Mouse (Mus musculus) forebrain, embryonic 14.5 days (tissue): ENCODE measurements around the gene Ccdc38. TPM values are rescaled to one million over a fixed set of nuclear protein-coding genes. Genes with fewer than 3 reads are reported as not detected.

ENCODE experiments used
- ATAC-seq: fragments of 200-750 bp; cut with Nextera tagmentation; 2 replicates; pipeline ENCODE4 v1.8.0; 2017; ENCODE audit warnings: mild to moderate bottlenecking, moderate library complexity
- DNase-seq: peaks from one replicate; pipeline ENCODE4 v3.0.0-alpha.2; 2015; ENCODE audit warnings: low spot score
- H3K27ac ChIP-seq: fragments of 300-500 bp; sonication (generic); 2 replicates; pipeline ENCODE4 v1.5.1; 2014; ENCODE audit warnings: low read depth, mild to moderate bottlenecking, control low read depth, low read length, moderate library complexity
- H3K27me3 ChIP-seq: fragments of 300-500 bp; sonication (generic); replicated peaks from 2 replicates; pipeline ENCODE4 v1.6.1; 2014; ENCODE audit warnings: low read length, control low read depth, mixed read lengths; ENCODE audit not compliant: control insufficient read depth, insufficient read depth
- H3K36me3 ChIP-seq: fragments of 300-500 bp; sonication (generic); 2 replicates; pipeline ENCODE4 v1.6.1; 2014; ENCODE audit warnings: low read length, control low read depth; ENCODE audit not compliant: control insufficient read depth, insufficient read depth
- H3K4me1 ChIP-seq: fragments of 300-500 bp; sonication (generic); 2 replicates; pipeline ENCODE4 v1.6.1; 2014; ENCODE audit warnings: antibody characterized with exemption, low read length, control low read depth; ENCODE audit not compliant: control insufficient read depth, insufficient read depth
- H3K4me2 ChIP-seq: fragments of 300-500 bp; sonication (generic); 2 replicates; pipeline ENCODE4 v1.6.1; 2014; ENCODE audit warnings: mild to moderate bottlenecking, control low read depth, low read length
- H3K4me3 ChIP-seq: fragments of 300-500 bp; sonication (generic); 2 replicates; pipeline ENCODE4 v1.5.1; 2014; ENCODE audit warnings: low read depth, low read length, control low read depth
- H3K9ac ChIP-seq: fragments of 300-500 bp; sonication (generic); 2 replicates; pipeline ENCODE4 v1.6.1; 2014; ENCODE audit warnings: mild to moderate bottlenecking, low read length, control low read depth, moderate library complexity
- H3K9me3 ChIP-seq: fragments of 300-500 bp; sonication (generic); replicated peaks from 2 replicates; pipeline ENCODE4 v1.6.1; 2016; ENCODE audit warnings: low read length, control low read depth, mixed read lengths; ENCODE audit not compliant: control insufficient read depth
- WGBS: fragments of 180-500 bp; shearing (Covaris S2); extraction: QIAGEN DNeasy Blood & Tissue Kit; methylation state at CpG from one replicate; pipeline ENCODE4 v1.1.7; 2014; 5-methylcytosine and 5-hydroxymethylcytosine counted together
- polyA plus RNA-seq: library from polyadenylated mRNA; unstranded; fragments of >200 nt; fragmentation: Nextera tagmentation; extraction: Ambion mirVana; gene quantifications from 2 replicates; pipeline ENCODE4 v1.2.1, GENCODE M21; 2014

Gene Ccdc38
- polyA plus RNA-seq, 1 experiment from 2014 or later, result 0.32 TPM

DNA sequence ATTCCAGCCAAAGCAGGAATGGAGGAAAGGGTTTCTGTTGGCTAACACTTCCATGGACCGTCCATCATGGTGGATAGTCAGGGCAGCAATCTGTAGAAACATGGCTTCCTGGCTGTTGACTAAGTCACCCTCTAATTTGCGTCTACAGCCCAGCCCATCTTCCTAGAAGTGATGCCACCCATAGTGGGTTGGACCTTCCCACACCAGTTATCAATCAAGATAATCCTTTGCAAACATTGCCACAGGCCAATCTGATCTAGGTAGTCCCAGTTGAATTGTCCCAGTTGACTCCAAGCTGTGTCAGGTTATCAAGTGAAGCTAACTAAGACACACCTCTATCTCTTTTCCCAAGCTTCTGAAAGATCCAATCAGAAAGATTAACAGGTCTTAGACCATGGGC lies 21.8 kb upstream of the Ccdc38 start:
- no peak overlapping the region for H3K4me3 ChIP-seq
- no peak overlapping the region for H3K9ac ChIP-seq
- H3K4me2 ChIP-seq, result no peak overlapping the region
- H3K27ac ChIP-seq, result no peak overlapping the region
- ATAC-seq (no peak), DNase-seq (no peak)
- WGBS, result 90% methylated on average over 2 of the region's 2 CpGs
- no peaks in the 10 kb centered on the region for H3K4me1 ChIP-seq
- H3K27me3 ChIP-seq, result no peaks in the 10 kb centered on the region
- H3K9me3 ChIP-seq, result no peaks in the 10 kb centered on the region
- H3K36me3 ChIP-seq, result no peaks in the 10 kb centered on the region

DNA sequence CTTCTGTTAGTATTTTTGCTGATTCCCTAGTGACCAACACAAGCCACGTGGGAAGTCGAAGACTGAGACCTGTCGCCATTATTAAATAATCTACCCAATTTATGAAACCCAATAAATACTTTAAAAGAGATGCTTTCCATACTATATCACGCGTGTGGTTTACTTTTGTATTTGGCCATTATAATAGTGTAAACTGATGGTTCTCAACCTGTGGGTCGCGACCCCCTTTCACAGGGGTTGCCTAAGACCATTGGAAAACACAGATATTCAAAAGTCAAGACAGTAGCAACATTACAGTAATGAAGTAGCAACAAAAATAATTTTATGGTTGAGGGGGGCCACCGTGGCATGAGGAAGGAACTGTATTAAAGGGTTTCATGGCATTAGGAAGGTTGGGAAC lies 21.3 kb upstream of the Ccdc38 start:
- no peak for ATAC-seq

DNA sequence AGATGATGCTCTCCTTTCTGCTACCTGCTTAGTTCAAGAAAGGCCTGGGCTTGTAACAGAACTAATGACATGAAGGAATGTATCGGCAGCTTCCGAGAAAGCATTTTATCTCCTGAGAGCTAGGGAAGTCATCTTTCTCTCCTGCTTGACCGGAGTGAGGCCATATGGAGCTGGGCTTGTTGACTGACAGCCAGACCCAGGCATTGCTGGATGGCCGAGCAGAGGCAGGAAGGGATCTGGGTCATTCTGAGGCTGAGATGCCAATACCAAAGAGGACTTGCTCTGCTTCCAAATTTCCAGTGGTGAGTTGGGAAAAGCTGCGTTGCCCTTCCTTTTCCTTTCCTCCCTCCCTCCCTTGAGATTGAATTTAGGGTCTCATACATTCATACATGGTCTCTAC lies 20.7 kb upstream of the Ccdc38 start:
- no peak overlapping the region for H3K4me2 ChIP-seq
- H3K9ac ChIP-seq, result no peak overlapping the region
- WGBS, result 93% methylated on average over 5 of the region's 5 CpGs
- no peak overlapping the region for H3K4me3 ChIP-seq
- no peaks in the 10 kb centered on the region for H3K27me3 ChIP-seq
- H3K36me3 ChIP-seq, result no peaks in the 10 kb centered on the region
- DNase-seq, result no peak
- ATAC-seq, result no peak
- no peaks in the 10 kb centered on the region for H3K4me1 ChIP-seq
- no peak overlapping the region for H3K27ac ChIP-seq
- no peaks in the 10 kb centered on the region for H3K9me3 ChIP-seq

More for the DNA sequence above, 21.3 kb upstream of the Ccdc38 start:
- no peak overlapping the region for H3K4me2 ChIP-seq
- no peaks in the 10 kb centered on the region for H3K9me3 ChIP-seq
- H3K4me3 ChIP-seq, result no peak overlapping the region
- no peaks in the 10 kb centered on the region for H3K27me3 ChIP-seq
- H3K27ac ChIP-seq, result no peak overlapping the region
- no peaks in the 10 kb centered on the region for H3K36me3 ChIP-seq
- no peak overlapping the region for H3K9ac ChIP-seq
- no peak for DNase-seq
- WGBS, result 94% methylated on average over 8 of the region's 8 CpGs
- no peaks in the 10 kb centered on the region for H3K4me1 ChIP-seq

DNA sequence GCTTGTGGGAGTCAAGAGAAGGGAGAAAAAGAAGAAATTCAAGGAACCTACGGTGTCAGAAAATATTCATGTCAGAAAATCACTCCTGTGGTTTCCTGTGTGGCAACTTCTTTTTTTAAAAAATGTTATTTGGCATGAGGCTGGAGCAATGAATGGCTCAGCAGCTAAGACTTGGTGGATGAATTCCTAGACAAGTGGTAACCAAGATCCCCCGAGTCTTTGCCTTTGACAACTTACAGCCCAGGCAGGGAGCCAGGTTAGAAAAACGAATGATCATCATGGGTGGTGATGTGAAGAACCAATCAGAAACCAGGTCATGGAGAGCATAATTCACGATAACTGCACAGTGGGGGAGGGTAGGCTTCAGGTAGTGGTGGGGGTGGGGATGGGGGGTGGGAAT lies 19.4 kb upstream of the Ccdc38 start:
- 77% methylated on average over 4 of the region's 4 CpGs for WGBS
- Histone ChIP-seq H3K27me3 (no peaks in the 10 kb centered on the region), H3K9me3 (no peaks in the 10 kb centered on the region), H3K36me3 (no peaks in the 10 kb centered on the region), H3K4me3 (no peak overlapping the region), H3K4me1 (no peaks in the 10 kb centered on the region), H3K4me2 (no peak overlapping the region), H3K9ac (no peak overlapping the region), H3K27ac (no peak overlapping the region)
- no peak for DNase-seq
- no peak for ATAC-seq

DNA sequence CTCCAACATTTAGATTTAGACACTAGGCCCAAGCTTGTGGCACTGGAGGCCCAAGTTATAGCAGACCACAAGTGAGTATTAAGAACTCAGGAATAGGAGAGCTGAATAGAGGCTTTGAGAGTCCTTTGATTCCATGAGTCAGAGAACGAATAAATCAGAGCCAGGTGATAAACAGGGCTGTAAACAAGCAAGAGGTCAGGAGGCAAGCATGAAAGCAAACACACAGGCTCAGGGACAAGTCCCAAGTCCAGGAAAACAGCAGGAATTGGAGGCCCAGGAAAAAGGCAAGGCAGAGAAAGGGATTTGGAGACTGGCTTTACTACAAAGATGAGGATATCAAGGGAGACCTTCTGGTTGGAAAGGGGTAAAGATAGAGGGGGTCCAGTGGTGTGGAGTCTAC lies 15.1 kb upstream of the Ccdc38 start:
- no peak overlapping the region for H3K4me2 ChIP-seq
- no peak for ATAC-seq
- 94% methylated on average over 1 of the region's 1 CpGs for WGBS
- no peaks in the 10 kb centered on the region for H3K27me3 ChIP-seq
- no peak for DNase-seq
- no peaks in the 10 kb centered on the region for H3K4me1 ChIP-seq
- no peaks in the 10 kb centered on the region for H3K9me3 ChIP-seq
- H3K9ac ChIP-seq, result no peak overlapping the region
- no peak overlapping the region for H3K27ac ChIP-seq
- H3K36me3 ChIP-seq, result no peaks in the 10 kb centered on the region
- no peak overlapping the region for H3K4me3 ChIP-seq

DNA sequence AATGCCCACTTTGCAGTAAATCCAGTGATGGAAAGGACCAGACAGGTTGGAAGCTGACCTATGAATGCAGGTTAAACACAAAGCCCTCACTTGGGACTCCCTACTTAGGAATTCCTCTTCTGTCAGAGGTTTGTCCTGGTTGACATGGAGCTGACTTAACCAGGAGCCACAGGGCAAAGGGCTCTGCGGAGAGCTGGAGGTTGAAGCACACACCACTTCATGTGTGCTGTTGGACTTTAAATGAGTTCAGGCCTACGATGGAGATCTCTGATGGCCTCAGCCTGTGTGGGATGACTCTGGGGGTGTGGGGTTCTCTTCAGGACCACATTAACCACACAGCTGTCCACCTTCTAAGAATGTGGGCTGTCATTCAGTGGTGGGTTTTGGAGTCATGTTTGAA lies 2.1 kb upstream of the Ccdc38 start:
- H3K4me1 ChIP-seq, result peaks cover 3% of the 10 kb centered on the region
- H3K9ac ChIP-seq, result no peak overlapping the region
- H3K4me2 ChIP-seq, result no peak overlapping the region
- no peak overlapping the region for H3K27ac ChIP-seq
- no peaks in the 10 kb centered on the region for H3K36me3 ChIP-seq
- 95% methylated on average over 2 of the region's 2 CpGs for WGBS
- no peak overlapping the region for H3K4me3 ChIP-seq
- no peaks in the 10 kb centered on the region for H3K27me3 ChIP-seq
- DNase-seq (no peak), ATAC-seq (no peak)
- no peaks in the 10 kb centered on the region for H3K9me3 ChIP-seq

DNA sequence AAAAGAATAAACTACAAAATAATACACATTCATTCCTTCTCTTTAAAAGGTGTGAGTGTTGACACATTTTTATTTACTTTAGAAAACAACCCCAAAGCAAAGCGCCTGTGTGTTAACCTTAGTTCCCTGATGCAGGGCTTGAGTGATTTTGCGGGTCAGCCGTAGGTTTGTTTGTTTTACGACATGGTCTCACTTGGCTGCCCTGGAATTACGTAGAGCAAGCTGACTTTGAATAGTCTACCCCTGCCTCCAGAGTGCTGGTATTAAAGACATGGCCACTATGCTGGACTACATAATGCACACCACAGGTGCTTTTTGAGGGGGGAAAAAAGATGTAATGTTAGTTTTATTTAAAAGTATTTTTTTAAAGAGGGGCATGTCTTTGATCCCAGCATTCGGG lies 1.6 kb upstream of the Ccdc38 start:
- 81% methylated on average over 6 of the region's 6 CpGs for WGBS

DNA sequence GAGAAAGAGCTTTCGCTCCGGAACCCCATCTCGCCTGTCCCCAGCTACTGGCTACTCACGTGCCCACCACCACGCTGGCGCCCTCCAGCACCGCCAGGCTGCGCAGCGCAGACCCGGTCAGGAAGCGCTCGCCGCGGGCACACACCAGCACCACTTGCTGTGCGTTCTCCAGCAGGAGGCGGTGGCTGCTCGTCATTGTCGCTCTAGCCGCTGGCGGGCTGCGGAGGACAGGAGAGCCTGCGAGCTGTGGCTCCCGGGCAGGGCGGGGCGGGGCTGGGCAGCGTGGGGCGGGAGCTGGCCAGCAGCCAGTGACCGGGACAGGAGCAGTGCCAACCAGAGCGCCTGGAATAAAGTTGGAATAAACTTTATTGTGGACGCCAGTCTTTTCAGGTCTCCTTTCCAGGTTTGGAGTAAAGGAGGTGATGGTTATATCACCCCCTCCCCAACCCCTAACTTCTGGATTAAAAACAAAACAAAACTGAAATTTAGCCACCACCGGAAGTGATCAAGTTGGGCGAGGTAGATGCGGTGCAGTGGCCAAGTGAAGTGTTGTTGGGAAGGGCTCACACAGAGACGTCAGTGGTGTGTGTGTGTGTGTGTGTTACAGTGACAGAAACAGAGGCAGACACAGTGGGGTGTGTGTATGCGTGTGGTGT lies 529 bp upstream of the Ccdc38 start, which contains the start of gene Amdhd1:
Gene Amdhd1 (minus strand): TSS at position 259 of the 656 bp plus-strand sequence.
- ATAC-seq, result peak; percentile 95
- H3K27me3 ChIP-seq, result no peaks in the 10 kb centered on the region
- H3K9me3 ChIP-seq, result no peaks in the 10 kb centered on the region
- peak; percentile 85 for DNase-seq
- H3K9ac ChIP-seq, result peak within 1 kb of the TSS; percentile 54
- no peak within 1 kb of the TSS for H3K27ac ChIP-seq
- 3% methylated on average over 35 of the region's 35 CpGs for WGBS
- H3K4me1 ChIP-seq, result no peaks in the 10 kb centered on the region
- peak within 1 kb of the TSS; percentile 30 for H3K4me3 ChIP-seq
- H3K4me2 ChIP-seq, result peak within 1 kb of the TSS; percentile 69
- no peaks in the 10 kb centered on the region for H3K36me3 ChIP-seq

More for the DNA sequence above, 1.6 kb upstream of the Ccdc38 start:
- no peak overlapping the region for H3K9ac ChIP-seq
- ATAC-seq (no peak), DNase-seq (no peak)
- no peak overlapping the region for H3K4me3 ChIP-seq
- H3K36me3 ChIP-seq, result no peaks in the 10 kb centered on the region
- H3K4me2 ChIP-seq, result no peak overlapping the region
- no peaks in the 10 kb centered on the region for H3K9me3 ChIP-seq
- no peaks in the 10 kb centered on the region for H3K27me3 ChIP-seq
- peaks cover 3% of the 10 kb centered on the region for H3K4me1 ChIP-seq
- no peak overlapping the region for H3K27ac ChIP-seq

DNA sequence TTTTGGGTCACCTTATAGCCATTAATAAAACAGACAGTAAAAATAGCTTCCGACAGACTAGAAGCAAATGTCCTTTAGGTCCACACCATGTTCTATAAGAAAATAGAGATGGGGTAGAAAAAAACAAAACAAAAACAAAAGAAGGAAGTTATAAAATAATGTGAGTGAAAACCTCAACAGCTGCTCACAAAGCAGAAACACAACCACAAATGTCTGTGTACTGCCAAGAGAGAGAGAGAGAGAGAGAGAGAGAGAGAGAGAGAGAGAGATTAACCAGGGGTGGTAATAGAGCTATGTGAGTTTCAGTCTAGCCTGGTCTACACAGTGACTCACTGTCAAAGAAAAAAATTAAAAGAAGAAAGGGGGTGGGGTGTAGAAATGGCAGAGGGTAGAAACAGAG lies 1.2 kb downstream of the Ccdc38 start:
- no peak overlapping the region for H3K4me3 ChIP-seq
- WGBS, result 89% methylated on average over 1 of the region's 1 CpGs
- no peak overlapping the region for H3K9ac ChIP-seq
- H3K9me3 ChIP-seq, result no peaks in the 10 kb centered on the region
- no peak overlapping the region for H3K4me2 ChIP-seq
- no peaks in the 10 kb centered on the region for H3K27me3 ChIP-seq
- no peak for DNase-seq
- H3K27ac ChIP-seq, result no peak overlapping the region
- no peak for ATAC-seq
- H3K36me3 ChIP-seq, result no peaks in the 10 kb centered on the region
- no peaks in the 10 kb centered on the region for H3K4me1 ChIP-seq
